Mouse (Mus musculus) forebrain, embryonic 11.5 days (tissue): ENCODE measurements around the gene Abhd16b. TPM values are rescaled to one million over a fixed set of nuclear protein-coding genes. Genes with fewer than 3 reads are reported as not detected.

Experiments
- ATAC-seq: fragments of 200-750 bp; cut with Nextera tagmentation; replicated peaks from 2 replicates; pipeline ENCODE4 v1.8.0; 2017; ENCODE audit warnings: moderate TSS enrichment; ENCODE audit not compliant: low FRiP score
- DNase-seq: peaks from one replicate; pipeline ENCODE4 v3.0.0-alpha.2; 2017; ENCODE audit warnings: low spot score
- H3K27ac ChIP-seq: fragments of 300-500 bp; sonication (generic); 2 replicates; pipeline ENCODE4 v1.5.1; 2014; ENCODE audit warnings: low read depth, low read length
- H3K27me3 ChIP-seq: fragments of 300-500 bp; sonication (generic); 2 replicates; pipeline ENCODE4 v1.6.1; 2014; ENCODE audit warnings: mild to moderate bottlenecking, low read length, mixed read lengths; ENCODE audit not compliant: control insufficient read depth, insufficient read depth
- H3K36me3 ChIP-seq: fragments of 300-500 bp; sonication (generic); 2 replicates; pipeline ENCODE4 v1.6.1; 2014; ENCODE audit warnings: mild to moderate bottlenecking, low read length, moderate library complexity, mixed read lengths; ENCODE audit not compliant: control insufficient read depth, insufficient read depth
- H3K4me1 ChIP-seq: fragments of 300-500 bp; sonication (generic); replicated peaks from 2 replicates; pipeline ENCODE4 v1.6.1; 2014; ENCODE audit warnings: low read length, mixed read lengths; ENCODE audit not compliant: control insufficient read depth, insufficient read depth
- H3K4me2 ChIP-seq: fragments of 300-500 bp; sonication (generic); 2 replicates; pipeline ENCODE4 v1.6.1; 2014; ENCODE audit warnings: low read depth, mild to moderate bottlenecking, low read length, moderate library complexity, mixed read lengths; ENCODE audit not compliant: severe bottlenecking
- H3K4me3 ChIP-seq: fragments of 300-500 bp; sonication (generic); 2 replicates; pipeline ENCODE4 v1.5.1; 2014; ENCODE audit warnings: low read depth, low read length
- H3K9ac ChIP-seq: fragments of 300-500 bp; sonication (generic); 2 replicates; pipeline ENCODE4 v1.6.1; 2014; ENCODE audit warnings: low read length
- H3K9me3 ChIP-seq: fragments of 300-500 bp; sonication (generic); 2 replicates; pipeline ENCODE4 v1.6.1; 2016; ENCODE audit warnings: low read length, mixed read lengths; ENCODE audit not compliant: control insufficient read depth
- WGBS: fragments of 180-500 bp; shearing (Covaris S2); extraction: QIAGEN DNeasy Blood & Tissue Kit; methylation state at CpG from one replicate; pipeline ENCODE4 v1.1.7; 2014; 5-methylcytosine and 5-hydroxymethylcytosine counted together
- polyA plus RNA-seq: library from polyadenylated mRNA; unstranded; fragments of >200 nt; fragmentation: Nextera tagmentation; extraction: Ambion mirVana; gene quantifications from 2 replicates; pipeline ENCODE4 v1.2.1, GENCODE M21; 2014

The Abhd16b gene
- polyA plus RNA-seq, 1 experiment from 2014 or later: not detected

DNA sequence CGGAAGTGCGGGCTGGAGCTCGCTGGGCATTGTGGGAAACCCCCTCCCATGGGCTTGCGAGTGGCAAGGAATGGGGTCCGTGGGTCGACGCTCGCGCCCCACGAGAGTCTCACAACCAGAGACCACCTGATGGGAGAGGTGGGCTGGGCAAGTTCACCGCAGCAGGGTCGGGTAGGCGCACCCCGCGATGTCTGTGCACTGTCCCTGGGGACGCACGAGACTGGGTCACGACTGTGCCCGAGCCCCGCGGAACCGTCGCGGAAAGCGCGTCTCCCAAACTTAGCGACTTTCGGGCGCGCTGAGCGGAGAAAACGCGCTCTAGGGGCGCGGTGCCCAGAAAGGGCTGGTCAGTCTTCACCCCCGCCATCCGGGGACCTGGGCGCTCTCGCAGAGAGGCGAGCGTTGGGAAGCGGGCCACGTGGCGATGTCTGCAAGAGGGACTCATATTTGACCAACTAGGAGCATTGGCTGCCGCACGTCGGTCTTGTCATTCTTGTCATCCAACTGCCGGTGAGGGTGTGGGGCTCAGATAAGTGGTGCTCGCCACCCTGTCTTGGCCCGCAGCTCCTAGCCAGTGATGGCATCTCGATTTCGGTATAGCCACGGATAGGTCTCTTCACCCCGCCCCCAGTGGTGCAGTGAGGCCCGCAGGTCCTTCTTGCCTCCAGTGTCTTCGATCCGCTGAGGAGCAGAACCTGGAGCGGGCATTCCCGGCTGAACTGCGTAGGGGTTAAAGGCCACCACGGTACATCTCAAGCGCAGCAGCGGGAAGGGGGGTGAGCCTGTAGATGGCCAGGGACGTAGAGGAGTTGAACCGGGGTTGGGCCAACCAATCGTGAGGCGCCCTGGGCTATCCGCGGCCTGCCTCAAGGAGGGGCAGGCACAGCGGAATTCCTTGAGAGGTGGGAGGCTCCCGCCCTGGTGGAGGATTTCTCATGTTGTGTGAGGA is 33.1 kb upstream of the Abhd16b start:
- peak; percentile 78 for DNase-seq
- peak; percentile 72 for ATAC-seq
- peak overlapping the region; percentile 94 for H3K4me3 ChIP-seq
- peak overlapping the region; percentile 67 for H3K9ac ChIP-seq
- H3K27ac ChIP-seq: no peak overlapping the region
- no peaks in the 10 kb centered on the region for H3K9me3 ChIP-seq
- WGBS: under 1% methylated on average over 68 of the region's 71 CpGs
- H3K4me2 ChIP-seq: peak overlapping the region; percentile 93
- H3K4me1 ChIP-seq: peaks cover 4% of the 10 kb centered on the region; the same call in 1 of the 2 replicates
- no peaks in the 10 kb centered on the region for H3K36me3 ChIP-seq
- no peaks in the 10 kb centered on the region; the same call in 1 of the 2 replicates for H3K27me3 ChIP-seq

DNA sequence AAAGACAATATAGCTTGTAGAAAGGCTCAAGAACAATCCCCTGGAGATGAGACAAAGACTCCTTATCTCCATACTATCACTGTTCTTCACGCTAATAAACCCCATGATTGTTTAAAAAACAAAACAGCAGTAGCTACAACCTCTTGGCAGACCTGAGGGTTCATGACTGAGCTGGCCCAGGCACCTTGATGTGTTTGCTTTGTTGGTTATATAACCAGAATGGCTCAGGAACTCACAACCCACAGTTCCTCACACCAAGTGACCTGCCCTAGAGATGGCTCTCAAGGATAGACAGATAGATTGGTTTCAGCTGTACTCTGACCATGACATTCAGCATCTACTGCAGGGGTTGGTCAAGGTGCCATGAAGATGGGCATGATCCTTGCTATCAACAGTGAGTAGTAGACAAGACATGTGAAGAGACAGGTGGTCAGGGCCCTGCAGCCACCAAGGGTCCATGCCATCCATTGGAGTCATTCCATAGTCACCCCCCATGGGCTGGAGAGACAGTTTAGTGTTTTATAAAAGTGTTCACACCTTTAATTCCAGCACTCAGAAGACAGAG is 31.4 kb upstream of the Abhd16b start:
- H3K4me3 ChIP-seq: no peak overlapping the region
- DNase-seq (no peak), ATAC-seq (no peak)
- peaks cover 4% of the 10 kb centered on the region; the same call in 1 of the 2 replicates for H3K4me1 ChIP-seq
- 94% methylated on average over 1 of the region's 1 CpGs for WGBS
- no peak overlapping the region for H3K4me2 ChIP-seq
- H3K36me3 ChIP-seq: no peaks in the 10 kb centered on the region
- H3K27ac ChIP-seq: no peak overlapping the region
- H3K9ac ChIP-seq: no peak overlapping the region
- no peaks in the 10 kb centered on the region; the same call in 1 of the 2 replicates for H3K27me3 ChIP-seq
- no peaks in the 10 kb centered on the region for H3K9me3 ChIP-seq

DNA sequence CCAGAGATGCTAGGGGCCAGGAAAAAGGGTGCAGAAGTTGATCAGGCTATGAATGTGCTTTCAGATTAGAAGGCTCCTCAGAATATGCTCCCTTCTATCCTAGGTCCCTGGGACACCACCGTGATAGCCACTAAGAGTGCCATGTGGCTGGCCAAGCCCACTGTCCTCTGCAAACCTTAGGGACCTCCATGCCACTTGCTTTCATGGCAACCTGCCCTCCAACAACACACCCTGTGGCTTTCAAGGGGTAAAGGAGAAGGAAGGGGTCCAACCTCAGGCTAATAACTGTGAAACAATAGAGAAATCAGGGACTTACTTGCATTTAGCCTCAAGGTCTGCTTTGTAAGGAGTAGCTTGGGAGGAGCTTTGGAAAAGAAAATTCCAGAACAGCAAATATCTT is 30.4 kb upstream of the Abhd16b start:
- Histone ChIP-seq H3K9me3 (no peaks in the 10 kb centered on the region), H3K9ac (no peak overlapping the region), H3K27me3 (no peaks in the 10 kb centered on the region; the same call in 1 of the 2 replicates), H3K27ac (no peak overlapping the region), H3K4me2 (no peak overlapping the region), H3K36me3 (no peaks in the 10 kb centered on the region), H3K4me3 (no peak overlapping the region), H3K4me1 (peaks cover 4% of the 10 kb centered on the region; the same call in 1 of the 2 replicates)
- no peak for ATAC-seq
- no peak for DNase-seq
- WGBS: 100% methylated on average over 1 of the region's 1 CpGs

DNA sequence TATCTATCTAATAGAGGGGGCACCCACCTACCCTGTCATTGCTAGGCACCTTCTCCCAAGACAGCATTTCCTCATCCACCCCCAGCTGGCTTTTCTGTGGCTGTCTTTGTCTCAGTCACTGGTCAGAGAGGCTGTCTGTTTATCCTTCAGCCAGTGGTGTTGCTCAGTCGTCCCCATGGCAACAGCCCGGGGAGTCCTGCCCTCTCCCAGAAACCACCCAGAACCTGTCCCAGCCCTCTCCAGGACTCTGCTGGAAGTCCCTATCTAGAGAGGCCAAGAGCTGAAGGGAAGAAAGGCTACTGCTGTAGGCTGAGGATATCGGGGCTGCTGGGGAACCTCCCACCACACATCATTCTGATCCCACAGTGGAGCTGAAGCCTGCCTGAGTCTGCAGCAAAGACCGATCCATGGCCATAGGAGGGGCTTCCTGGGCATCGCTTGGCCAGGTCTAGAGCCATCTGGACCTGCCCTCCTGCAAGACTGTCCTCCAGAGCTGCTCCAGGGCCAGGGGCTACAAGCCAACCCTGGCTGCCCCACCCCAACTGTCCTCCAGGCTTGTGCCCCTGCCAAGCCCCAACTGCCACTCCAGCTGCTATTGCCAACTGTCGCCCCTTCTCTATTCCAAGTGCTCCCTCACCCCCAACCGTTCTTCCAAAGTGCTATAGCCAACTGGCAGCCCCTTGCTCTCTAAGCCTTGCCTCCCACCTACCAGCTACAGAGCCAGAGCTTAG is 29.8 kb upstream of the Abhd16b start:
- H3K9me3 ChIP-seq: no peaks in the 10 kb centered on the region
- no peaks in the 10 kb centered on the region for H3K36me3 ChIP-seq
- peaks cover 2% of the 10 kb centered on the region; the same call in 1 of the 2 replicates for H3K4me1 ChIP-seq
- no peaks in the 10 kb centered on the region; the same call in 1 of the 2 replicates for H3K27me3 ChIP-seq
- WGBS: 48% methylated on average over 7 of the region's 7 CpGs
- no peak overlapping the region for H3K9ac ChIP-seq
- DNase-seq: peak; percentile 58
- H3K4me2 ChIP-seq: no peak overlapping the region
- no peak overlapping the region for H3K4me3 ChIP-seq
- no peak for ATAC-seq
- no peak overlapping the region for H3K27ac ChIP-seq

DNA sequence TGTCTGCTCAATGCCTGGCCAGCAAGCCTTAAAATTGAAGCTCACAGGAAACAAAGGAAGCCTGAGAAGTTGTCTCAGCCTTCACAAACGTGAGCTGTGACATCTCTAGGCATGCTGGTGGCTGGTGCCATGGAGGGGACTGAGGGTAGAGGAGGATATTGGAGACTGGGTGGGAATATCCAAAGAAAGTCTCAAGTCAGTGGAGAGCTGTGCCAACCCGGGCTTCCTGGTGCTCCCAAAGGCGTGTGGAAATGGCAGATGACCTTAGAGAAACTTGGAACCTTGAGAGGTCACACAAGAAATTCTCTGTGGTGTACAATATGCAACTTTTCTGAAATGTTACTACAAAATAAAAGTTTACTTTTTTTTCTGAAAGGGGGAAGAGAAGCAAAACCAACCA is 27.6 kb upstream of the Abhd16b start:
- DNase-seq: no peak
- H3K27me3 ChIP-seq: no peaks in the 10 kb centered on the region
- no peak overlapping the region for H3K4me2 ChIP-seq
- no peak overlapping the region for H3K27ac ChIP-seq
- H3K4me1 ChIP-seq: peaks cover 2% of the 10 kb centered on the region; the same call in 1 of the 2 replicates
- H3K9me3 ChIP-seq: no peaks in the 10 kb centered on the region
- H3K9ac ChIP-seq: no peak overlapping the region
- no peaks in the 10 kb centered on the region for H3K36me3 ChIP-seq
- ATAC-seq: no peak
- no peak overlapping the region for H3K4me3 ChIP-seq
- 60% methylated on average over 3 of the region's 3 CpGs for WGBS

DNA sequence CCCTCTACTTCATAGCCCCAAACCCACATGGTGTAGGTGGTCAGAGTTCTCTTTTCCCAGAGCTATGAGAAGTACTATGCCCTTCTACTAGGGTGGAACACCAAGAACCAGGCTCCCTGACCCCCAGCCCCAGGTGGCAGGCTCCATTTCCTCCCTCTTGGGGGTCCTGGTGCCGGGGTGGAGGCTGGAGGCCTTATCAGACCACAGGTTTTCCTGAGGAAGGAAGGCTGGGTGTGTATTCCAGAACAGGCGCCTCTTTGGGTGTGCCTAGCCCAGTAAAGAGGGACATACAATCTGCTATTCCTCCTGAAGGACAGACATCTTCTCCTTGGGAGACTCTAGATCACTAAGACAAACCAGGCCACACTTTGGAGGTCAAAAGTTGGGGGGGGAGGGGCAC is 22.7 kb upstream of the Abhd16b start:
- no peak for DNase-seq
- Histone ChIP-seq H3K4me2 (no peak overlapping the region), H3K4me3 (no peak overlapping the region), H3K27ac (no peak overlapping the region), H3K36me3 (no peaks in the 10 kb centered on the region), H3K9ac (no peak overlapping the region), H3K27me3 (no peaks in the 10 kb centered on the region), H3K4me1 (no peaks in the 10 kb centered on the region), H3K9me3 (no peaks in the 10 kb centered on the region)
- ATAC-seq: no peak
- 66% methylated on average over 2 of the region's 2 CpGs for WGBS

DNA sequence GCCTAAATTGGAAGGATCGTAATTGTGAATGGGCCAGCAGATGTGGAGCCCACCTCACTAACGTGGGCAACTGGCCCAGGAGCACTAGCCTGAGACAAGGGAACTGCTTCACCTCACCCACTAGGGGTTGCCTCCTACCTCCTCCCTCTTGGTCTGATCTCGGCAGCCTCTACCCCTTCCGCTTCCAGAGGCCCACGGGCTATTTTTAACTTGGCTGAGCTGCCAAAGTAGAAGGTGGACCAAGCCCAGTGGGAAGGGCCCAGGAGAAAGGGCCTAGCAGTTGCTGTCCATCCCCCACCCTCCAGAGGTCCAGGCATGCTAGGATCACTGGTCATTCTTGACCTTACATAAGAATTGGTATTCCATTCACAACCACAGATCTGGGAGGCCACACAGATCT is 21.8 kb upstream of the Abhd16b start:
- ATAC-seq (no peak), DNase-seq (no peak)
- no peaks in the 10 kb centered on the region for H3K9me3 ChIP-seq
- no peak overlapping the region for H3K9ac ChIP-seq
- no peak overlapping the region for H3K27ac ChIP-seq
- H3K27me3 ChIP-seq: no peaks in the 10 kb centered on the region
- 59% methylated on average over 5 of the region's 5 CpGs for WGBS
- no peaks in the 10 kb centered on the region for H3K36me3 ChIP-seq
- no peak overlapping the region for H3K4me2 ChIP-seq
- H3K4me1 ChIP-seq: no peaks in the 10 kb centered on the region
- H3K4me3 ChIP-seq: no peak overlapping the region

DNA sequence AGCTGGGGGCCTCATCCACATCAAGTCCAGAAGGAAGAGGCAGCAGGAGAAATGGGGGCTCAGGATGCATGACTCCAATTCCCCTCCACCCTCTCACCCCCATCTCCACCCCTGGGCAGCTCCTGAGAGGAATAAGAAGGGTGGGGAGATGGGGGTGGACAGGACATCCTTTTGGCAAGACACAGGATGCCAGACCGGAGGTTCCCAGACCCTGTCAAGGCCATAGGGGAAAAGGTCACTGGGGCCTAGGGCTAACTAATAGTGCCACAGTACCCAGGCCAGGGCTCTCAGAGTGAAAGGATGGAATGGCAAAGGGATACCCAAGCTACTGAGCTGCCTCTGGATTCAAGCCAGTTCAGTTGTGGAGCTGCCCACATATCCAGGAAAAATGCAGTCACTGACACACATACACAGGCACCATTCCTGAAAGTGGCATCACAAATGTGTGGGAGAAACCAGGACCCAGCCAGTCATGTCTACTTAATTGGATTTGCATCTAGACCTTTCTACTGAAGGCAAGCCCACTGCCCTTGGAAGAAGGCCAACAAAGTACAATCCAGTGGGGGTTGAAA is 20.7 kb upstream of the Abhd16b start:
- no peak for ATAC-seq

More for the DNA sequence above, 20.7 kb upstream of the Abhd16b start:
- 100% methylated on average over 1 of the region's 1 CpGs for WGBS
- H3K9me3 ChIP-seq: no peaks in the 10 kb centered on the region
- H3K27me3 ChIP-seq: no peaks in the 10 kb centered on the region
- no peak overlapping the region for H3K9ac ChIP-seq
- no peaks in the 10 kb centered on the region for H3K4me1 ChIP-seq
- no peaks in the 10 kb centered on the region for H3K36me3 ChIP-seq
- no peak overlapping the region for H3K4me3 ChIP-seq
- H3K4me2 ChIP-seq: no peak overlapping the region
- H3K27ac ChIP-seq: no peak overlapping the region
- DNase-seq: no peak
